Mouse (Mus musculus) ovary, adult 2 months (tissue): Measurements from ENCODE around the gene Taok3. TPM values are rescaled to one million over a fixed set of nuclear protein-coding genes. Genes with fewer than 3 reads are reported as not detected.

ENCODE experiments used
- polyA plus RNA-seq: library from polyadenylated mRNA; depleted of rRNA; stranded (reverse); fragments of >200 nt; gene quantifications from 2 replicates; pipeline ENCODE4 v1.2.3, GENCODE M21; 2012; rRNA removed

The Taok3 gene
- 13.3 and 15.8 TPM in 2 replicates for polyA plus RNA-seq

DNA sequence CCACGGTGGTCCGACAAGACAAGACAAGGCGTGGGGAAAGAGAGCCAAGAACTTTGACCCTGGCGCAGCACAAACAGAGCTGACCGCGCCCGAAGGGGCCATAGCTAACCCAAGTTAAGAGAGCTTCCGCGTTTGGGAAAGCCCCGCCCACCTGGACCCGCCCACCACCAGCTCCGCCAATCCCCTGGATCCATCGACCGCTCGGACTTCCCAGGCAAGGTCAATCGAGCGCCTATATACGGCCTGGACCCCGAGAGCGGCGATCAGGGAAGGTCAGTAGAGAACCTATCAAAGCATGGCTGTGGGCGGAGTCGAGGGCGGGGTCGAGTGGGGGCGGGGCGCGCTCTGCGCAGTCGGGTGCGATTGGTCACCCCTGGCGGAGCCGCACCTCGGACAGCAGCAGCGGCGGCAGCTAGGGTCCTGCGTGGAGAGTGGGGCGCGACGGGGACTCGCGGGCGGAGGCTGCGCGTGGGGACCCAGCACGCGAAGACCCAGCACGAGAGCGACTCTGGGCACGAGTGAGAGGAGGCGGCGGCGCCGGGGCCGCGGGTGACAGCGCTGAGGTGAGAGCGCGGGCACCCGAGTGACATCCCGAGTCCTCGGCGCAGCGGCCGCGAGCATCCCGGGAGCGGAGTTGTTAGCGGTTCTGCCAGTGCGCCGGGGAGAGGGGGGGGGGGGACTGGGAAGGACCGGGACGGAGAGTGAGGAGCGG is at the start of gene Taok3:
Gene Taok3, plus strand, starts transcription at position 353 of the 712 bp plus-strand sequence.

DNA sequence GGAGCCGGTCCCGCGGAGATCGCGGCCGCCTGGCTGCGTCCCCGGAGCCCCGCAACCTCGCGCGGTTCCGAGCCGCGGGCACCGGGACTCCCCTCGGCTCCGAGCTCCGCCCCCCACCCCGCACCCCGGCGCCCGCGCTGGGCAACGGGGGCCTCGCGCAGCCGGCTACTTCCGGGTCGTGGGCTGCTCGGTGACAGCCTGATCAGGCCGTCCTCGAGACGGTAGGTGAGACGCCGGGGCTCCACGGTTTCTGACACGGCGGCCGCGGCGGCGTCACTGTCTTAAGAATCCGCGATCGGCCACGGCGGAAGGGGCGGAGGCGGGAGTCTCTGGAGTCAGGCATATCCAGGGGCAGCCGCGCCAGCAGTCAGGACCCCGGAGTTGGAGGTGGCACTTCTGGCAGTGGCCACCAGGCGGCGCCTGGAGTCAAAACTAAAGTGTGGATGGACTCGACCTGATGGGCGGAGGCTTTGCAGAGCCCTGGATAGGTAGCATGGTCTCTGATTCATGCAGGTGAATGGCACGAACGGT is 4.0 kb upstream of the Taok3 start, which contains the start of gene Suds3:
Gene Suds3, minus strand, starts transcription at position 278 of the 531 bp plus-strand sequence.

DNA sequence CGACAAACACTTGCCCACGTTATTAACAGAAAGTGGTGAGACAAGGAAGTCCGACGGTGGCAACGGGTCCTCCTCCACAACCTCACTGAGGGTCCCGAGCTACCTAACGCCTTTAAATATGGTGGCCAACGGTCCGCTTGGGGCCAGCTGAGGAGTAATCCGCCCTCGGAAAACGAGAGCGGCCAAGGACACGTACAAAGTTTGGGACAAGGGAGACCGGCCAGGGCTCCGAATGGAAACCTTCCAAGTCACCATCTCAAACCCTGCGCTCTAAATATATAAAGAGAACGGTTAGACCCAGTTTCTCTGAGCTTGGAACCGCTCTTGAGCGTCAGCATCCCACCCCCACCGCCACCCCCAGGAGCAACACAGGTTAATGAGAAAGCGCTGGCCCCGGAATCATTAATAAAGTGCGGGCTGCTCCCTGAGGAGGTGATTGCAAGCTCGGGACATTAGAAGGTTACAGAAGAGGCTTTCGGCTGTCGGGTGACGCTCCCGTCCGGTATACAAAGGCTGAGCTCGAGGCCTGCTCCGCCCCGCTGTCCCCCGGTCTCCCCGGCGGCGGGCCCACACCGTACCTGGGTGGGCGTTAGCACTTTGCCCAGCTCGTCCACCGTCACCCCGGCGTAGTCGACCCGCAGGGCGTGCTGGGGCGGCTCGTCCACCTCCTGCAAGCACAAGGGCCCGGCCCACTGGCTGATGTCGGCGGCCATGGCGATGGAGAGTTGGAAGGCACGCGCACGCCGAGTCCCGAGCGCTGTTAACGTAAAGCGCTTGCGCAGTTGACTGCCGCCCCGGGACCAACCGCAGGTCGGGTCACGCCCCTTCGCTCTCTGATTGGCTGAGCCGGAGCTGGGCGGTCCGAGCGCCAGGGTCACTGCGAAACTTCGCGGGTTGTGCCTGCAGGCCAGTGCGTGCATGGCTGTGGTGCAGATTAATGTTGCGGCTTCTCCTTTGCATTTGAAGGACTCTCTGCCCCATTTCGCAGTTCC is 167.2 kb downstream of the Taok3 start, which contains the start of gene Pebp1:
Gene Pebp1, minus strand, starts transcription at position 795 of the 992 bp plus-strand sequence.

DNA sequence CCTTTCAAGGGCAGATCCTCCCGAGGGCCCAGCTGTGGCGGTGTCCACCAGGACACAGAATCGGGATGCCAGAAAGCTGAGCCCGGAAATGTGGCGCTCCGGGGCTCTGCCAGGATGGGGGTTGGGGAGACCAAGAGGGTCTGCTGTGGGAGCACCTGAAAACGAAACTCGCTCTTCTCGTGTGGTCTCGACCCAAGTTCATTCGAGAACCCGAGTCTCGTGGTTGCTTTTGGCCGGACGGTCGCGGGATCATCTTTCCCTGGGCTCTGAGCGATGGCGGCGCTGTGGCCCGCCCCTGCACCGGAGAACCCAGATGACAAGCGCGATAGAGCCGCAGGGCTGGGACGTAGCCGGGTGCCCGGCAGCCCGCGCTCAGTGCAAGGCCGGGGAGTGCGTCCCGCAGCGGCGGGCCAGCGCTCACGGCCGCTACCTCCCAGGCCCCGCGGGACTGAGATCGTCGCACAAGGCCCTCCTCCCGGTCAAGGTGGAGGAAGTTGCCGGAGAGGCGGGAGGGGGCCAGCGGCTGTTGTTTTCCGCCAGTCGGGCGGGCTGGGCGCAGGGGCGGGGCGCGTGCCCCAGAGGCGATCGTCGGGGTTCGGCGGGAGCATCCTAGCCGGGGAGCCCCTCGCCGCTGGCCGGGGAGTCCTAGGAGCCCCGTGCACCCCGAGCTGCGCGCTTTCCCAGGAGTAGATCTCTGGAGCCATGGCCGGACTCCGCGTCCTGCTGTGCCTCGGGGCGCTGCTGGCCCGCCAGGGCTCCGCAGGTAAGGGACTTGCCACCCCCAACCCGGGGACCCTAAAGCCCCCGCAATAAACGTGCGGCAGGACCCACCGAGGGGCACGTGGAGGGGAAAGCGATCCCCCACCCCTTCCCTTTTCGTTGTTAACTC is 199.1 kb downstream of the Taok3 start, which contains the start of gene Vsig10:
Gene Vsig10, plus strand, starts transcription at position 343 of the 889 bp plus-strand sequence.

Other genes with a start within 250 kb of the Taok3 start
- gene Suds3, start 4.0 kb upstream of the Taok3 start, polyA plus RNA-seq = 135 and 152 TPM in 2 replicates
- 1,465 and 1,589 TPM in 2 replicates for gene Pebp1, start 167.5 kb downstream of the Taok3 start, polyA plus RNA-seq
- gene Vsig10, start 199.0 kb downstream of the Taok3 start, polyA plus RNA-seq = 55.1 and 67.6 TPM in 2 replicates
- gene Wsb2, start 237.2 kb downstream of the Taok3 start, polyA plus RNA-seq = 140 and 156 TPM in 2 replicates